Mouse (Mus musculus) midbrain, embryonic 14.5 days (tissue): ENCODE data around the gene Galm. TPM values are rescaled to one million over a fixed set of nuclear protein-coding genes. Genes with fewer than 3 reads are reported as not detected.
"Not testable (repeated sequence)": the region's sequence is repeated elsewhere in the genome, so short reads cannot be mapped to it uniquely, and the experiment has no call there.

ENCODE experiments used
- ATAC-seq: fragments of 200-750 bp; cut with Nextera tagmentation; 2 replicates; pipeline ENCODE4 v1.8.0; 2017; ENCODE audit warnings: moderate number of reproducible peaks, moderate library complexity; ENCODE audit not compliant: low FRiP score, low TSS enrichment
- DNase-seq: peaks from one replicate; pipeline ENCODE4 v3.0.0-alpha.2; 2015
- H3K27ac ChIP-seq: fragments of 300-500 bp; sonication (generic); replicated peaks from 2 replicates; pipeline ENCODE4 v1.5.1; 2014; ENCODE audit warnings: mild to moderate bottlenecking, low read depth, low read length, moderate library complexity
- H3K27me3 ChIP-seq: fragments of 300-500 bp; sonication (generic); 2 replicates; pipeline ENCODE4 v1.6.1; 2014; ENCODE audit warnings: low read length, control low read depth, mixed read lengths; ENCODE audit not compliant: control insufficient read depth, insufficient read depth
- H3K36me3 ChIP-seq: fragments of 300-500 bp; sonication (generic); 2 replicates; pipeline ENCODE4 v1.6.1; 2014; ENCODE audit warnings: low read length, control low read depth; ENCODE audit not compliant: control insufficient read depth, insufficient read depth
- H3K4me1 ChIP-seq: fragments of 300-500 bp; sonication (generic); 2 replicates; pipeline ENCODE4 v1.6.1; 2014; ENCODE audit warnings: mild to moderate bottlenecking, antibody characterized with exemption, low read length, control low read depth; ENCODE audit not compliant: control insufficient read depth, insufficient read depth
- H3K4me2 ChIP-seq: fragments of 300-500 bp; sonication (generic); 2 replicates; pipeline ENCODE4 v1.6.1; 2014; ENCODE audit warnings: mild to moderate bottlenecking, low read length, moderate library complexity
- H3K4me3 ChIP-seq: fragments of 300-500 bp; sonication (generic); replicated peaks from 2 replicates; pipeline ENCODE4 v1.5.1; 2014; ENCODE audit warnings: low read depth, low read length
- H3K9ac ChIP-seq: fragments of 300-500 bp; sonication (generic); replicated peaks from 2 replicates; pipeline ENCODE4 v1.6.1; 2014; ENCODE audit warnings: mild to moderate bottlenecking, low read length, moderate library complexity
- H3K9me3 ChIP-seq: fragments of 300-500 bp; sonication (generic); 2 replicates; pipeline ENCODE4 v1.6.1; 2016; ENCODE audit warnings: low read length, control low read depth, mixed read lengths; ENCODE audit not compliant: control insufficient read depth
- WGBS: fragments of 180-500 bp; shearing (Covaris S2); extraction: QIAGEN DNeasy Blood & Tissue Kit; methylation state at CpG from one replicate; pipeline ENCODE4 v1.1.7; 2014; 5-methylcytosine and 5-hydroxymethylcytosine counted together
- polyA plus RNA-seq: library from polyadenylated mRNA; unstranded; fragments of >200 nt; fragmentation: Nextera tagmentation; extraction: Ambion mirVana; gene quantifications from 2 replicates; pipeline ENCODE4 v1.2.1, GENCODE M21; 2014

The Galm gene
- polyA plus RNA-seq, 1 experiment from 2014 or later, result 1.6 TPM

DNA sequence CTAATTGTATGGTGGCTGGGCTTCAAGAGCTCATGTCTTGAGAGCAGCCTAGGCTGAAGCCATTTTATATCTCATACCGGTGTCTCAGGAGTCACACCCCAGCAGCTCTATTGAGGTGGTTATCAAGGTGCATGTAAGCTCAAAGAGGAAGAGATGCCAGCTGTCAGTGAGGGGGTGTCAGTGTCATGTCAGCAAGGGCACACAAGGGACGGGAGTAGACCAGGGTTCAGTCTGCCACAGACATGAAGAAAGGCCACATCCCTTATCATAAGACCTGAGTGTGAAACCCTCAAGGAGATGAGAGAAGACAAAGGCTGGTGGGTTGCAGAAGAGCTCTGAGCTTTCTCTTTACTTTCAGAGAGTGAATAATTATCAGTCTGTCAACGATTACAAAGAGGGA, 46.9 kb downstream of the Galm start:
- Histone ChIP-seq H3K9me3 (no peaks in the 10 kb centered on the region), H3K4me3 (no peak overlapping the region), H3K36me3 (no peaks in the 10 kb centered on the region), H3K27me3 (no peaks in the 10 kb centered on the region), H3K27ac (no peak overlapping the region), H3K4me2 (no peak overlapping the region), H3K4me1 (no peaks in the 10 kb centered on the region), H3K9ac (no peak overlapping the region)
- WGBS, result 83% methylated on average over 3 of the region's 3 CpGs
- ATAC-seq (no peak), DNase-seq (no peak)

DNA sequence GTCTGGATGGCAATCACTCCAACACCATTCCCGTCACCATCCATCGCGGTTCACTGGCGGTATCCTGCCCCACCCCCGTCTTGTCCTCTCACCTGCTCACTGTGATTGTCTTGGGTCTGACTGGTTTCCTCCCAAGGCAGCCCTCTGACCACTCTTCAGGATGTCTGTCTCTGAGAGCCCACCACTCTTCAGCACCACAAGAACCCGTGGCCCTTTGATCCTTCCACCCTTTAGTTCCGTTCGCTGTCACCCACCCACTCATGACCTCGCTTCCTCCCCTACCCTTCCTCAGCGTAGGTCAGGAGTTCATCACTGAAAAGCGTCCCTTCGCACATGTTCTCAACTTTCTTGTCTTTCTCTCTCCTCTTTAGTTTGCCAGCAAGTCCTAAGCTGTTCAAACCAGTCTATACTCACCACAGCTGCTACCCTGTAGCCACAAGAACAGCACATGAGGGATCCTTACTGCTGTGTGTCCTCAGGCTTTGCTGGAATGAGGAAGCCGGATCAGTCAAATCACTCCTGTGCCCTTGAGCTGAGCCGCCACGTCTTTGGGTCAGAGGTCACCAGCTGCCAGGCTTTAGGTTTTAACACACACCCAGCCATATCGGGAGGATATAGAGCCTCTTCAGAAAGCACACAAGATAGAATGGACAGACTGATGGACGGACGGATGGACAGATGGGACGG, 47.6 kb downstream of the Galm start:
- H3K4me1 ChIP-seq, result no peaks in the 10 kb centered on the region
- H3K9me3 ChIP-seq, result no peaks in the 10 kb centered on the region
- H3K27me3 ChIP-seq, result no peaks in the 10 kb centered on the region
- no peak for DNase-seq
- 79% methylated on average over 19 of the region's 19 CpGs for WGBS
- H3K27ac ChIP-seq, result no peak overlapping the region
- H3K4me3 ChIP-seq, result no peak overlapping the region
- no peaks in the 10 kb centered on the region for H3K36me3 ChIP-seq
- ATAC-seq, result no peak
- H3K4me2 ChIP-seq, result no peak overlapping the region
- no peak overlapping the region for H3K9ac ChIP-seq

DNA sequence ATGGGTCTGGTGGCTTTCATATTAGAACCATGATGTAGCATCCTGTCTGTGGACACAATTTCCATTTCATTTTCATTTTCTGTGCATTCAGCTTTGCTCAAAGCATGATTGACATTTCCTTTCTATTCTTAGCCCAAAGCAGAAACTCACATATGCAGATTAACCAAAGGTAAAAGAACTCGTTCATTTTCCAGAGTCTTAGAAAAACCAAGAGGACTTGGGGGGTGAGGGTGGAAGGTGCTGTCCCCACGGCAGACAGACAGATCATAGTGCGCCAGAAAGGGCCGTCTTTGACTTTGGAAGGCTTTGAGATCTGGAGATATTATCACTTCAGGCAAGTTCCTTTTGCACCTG, 48.1 kb downstream of the Galm start:
- no peaks in the 10 kb centered on the region for H3K4me1 ChIP-seq
- 52% methylated on average over 4 of the region's 4 CpGs for WGBS
- no peak overlapping the region for H3K4me2 ChIP-seq
- H3K9ac ChIP-seq, result no peak overlapping the region
- no peak for ATAC-seq
- no peaks in the 10 kb centered on the region for H3K36me3 ChIP-seq
- no peak overlapping the region for H3K4me3 ChIP-seq
- no peaks in the 10 kb centered on the region for H3K9me3 ChIP-seq
- H3K27ac ChIP-seq, result no peak overlapping the region
- H3K27me3 ChIP-seq, result no peaks in the 10 kb centered on the region
- DNase-seq, result no peak

DNA sequence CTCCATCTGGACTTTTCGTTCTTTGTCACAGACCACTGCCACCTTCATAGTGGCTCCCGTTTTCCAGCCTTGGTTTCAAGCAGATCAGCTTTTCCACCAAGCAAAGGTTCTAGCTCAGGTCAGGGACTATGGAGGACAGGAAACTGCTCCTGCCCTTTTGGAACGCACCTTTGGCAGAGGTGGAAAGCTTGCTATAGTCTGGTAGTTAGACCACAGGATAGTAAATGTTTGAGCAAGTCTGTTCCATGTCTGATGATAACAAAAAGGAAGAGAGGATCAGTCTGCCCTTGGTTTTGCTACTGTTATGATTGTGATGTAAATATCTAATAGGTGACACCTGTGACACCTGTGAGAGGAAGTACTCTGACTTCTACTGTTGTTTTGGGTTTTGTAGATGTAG, 48.7 kb downstream of the Galm start:
- Histone ChIP-seq H3K9me3 (no peaks in the 10 kb centered on the region), H3K36me3 (no peaks in the 10 kb centered on the region), H3K27me3 (no peaks in the 10 kb centered on the region), H3K4me1 (no peaks in the 10 kb centered on the region), H3K9ac (no peak overlapping the region), H3K27ac (no peak overlapping the region), H3K4me2 (no peak overlapping the region), H3K4me3 (no peak overlapping the region)
- ATAC-seq, result no peak
- DNase-seq, result no peak
- WGBS, result 92% methylated on average over 3 of the region's 3 CpGs

DNA sequence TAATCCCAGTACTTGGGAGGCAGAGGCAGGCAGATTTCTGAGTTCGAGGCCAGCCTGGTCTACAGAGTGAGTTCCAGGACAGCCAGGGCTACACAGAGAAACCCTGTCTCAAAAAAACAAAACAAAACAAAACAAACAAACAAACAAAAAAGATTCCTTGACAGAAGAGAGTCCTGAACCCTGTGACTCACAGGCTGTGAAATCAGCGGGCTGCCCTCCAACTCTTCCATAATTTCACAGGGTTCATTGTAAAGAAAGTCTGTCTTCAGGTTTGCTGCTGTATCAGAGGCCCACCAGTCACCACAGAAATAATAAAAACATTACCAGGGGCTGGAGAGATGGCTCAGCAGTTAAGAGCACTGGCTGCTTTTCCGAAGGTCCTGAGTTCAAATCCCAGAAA, 51.6 kb downstream of the Galm start:
- not testable (repeated sequence) for H3K4me3 ChIP-seq, ATAC-seq, H3K9ac ChIP-seq, H3K27ac ChIP-seq, H3K4me1 ChIP-seq, H3K9me3 ChIP-seq, H3K27me3 ChIP-seq, H3K4me2 ChIP-seq, DNase-seq, H3K36me3 ChIP-seq
- WGBS, result 97% methylated on average over 2 of the region's 3 CpGs

DNA sequence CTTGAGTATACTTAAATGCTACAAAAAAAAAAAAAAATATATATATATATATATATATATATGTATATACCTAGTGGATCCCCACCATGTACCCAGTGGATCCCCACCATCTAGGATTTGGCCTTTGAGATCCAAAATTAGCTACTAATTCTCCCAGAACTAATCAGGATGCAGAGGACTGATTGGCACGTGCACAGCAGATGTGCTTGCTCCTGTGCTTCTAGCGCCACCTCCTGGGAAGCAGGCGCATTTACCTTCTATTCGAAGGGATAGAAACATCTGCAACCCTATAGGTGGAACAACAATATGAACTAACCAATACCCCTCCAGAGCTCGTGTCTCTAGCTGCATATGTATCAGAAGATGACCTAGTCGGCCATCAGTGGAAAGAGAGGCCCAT, 52.7 kb downstream of the Galm start:
- Histone ChIP-seq H3K27ac (no peak overlapping the region), H3K4me3 (no peak overlapping the region), H3K36me3 (no peaks in the 10 kb centered on the region), H3K4me1 (no peaks in the 10 kb centered on the region), H3K9ac (no peak overlapping the region), H3K4me2 (no peak overlapping the region), H3K27me3 (no peaks in the 10 kb centered on the region), H3K9me3 (no peaks in the 10 kb centered on the region)
- 1% methylated on average over 6 of the region's 6 CpGs for WGBS
- ATAC-seq (peak; percentile 64; the same call in 1 of the 2 replicates), DNase-seq (peak; percentile 89)

DNA sequence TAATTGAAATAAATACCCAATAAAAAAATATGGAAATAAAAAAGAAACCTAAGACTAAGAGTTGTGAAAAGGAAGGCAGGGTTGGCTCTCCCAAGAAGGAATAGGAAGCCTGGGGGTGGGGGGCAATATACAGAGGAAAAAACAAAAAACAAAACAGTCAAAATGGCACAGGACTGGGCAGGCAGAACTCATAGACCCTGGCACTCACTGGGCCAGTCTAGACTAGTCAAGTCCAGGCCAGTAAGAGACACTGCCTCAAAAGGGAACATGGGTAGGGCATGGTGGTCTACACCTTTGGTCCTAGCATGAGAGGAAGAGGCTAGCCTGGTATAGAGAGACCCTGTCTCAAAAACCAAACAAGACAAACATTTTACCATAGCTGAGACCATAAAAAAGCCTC, 53.2 kb downstream of the Galm start:
- no peak overlapping the region for H3K27ac ChIP-seq
- H3K36me3 ChIP-seq, result no peaks in the 10 kb centered on the region
- H3K4me3 ChIP-seq, result no peak overlapping the region
- no peaks in the 10 kb centered on the region for H3K27me3 ChIP-seq
- DNase-seq, result no peak
- H3K4me1 ChIP-seq, result no peaks in the 10 kb centered on the region
- H3K9me3 ChIP-seq, result no peaks in the 10 kb centered on the region
- no peak overlapping the region for H3K4me2 ChIP-seq
- no peak overlapping the region for H3K9ac ChIP-seq
- peak; percentile 55; the same call in 1 of the 2 replicates for ATAC-seq

DNA sequence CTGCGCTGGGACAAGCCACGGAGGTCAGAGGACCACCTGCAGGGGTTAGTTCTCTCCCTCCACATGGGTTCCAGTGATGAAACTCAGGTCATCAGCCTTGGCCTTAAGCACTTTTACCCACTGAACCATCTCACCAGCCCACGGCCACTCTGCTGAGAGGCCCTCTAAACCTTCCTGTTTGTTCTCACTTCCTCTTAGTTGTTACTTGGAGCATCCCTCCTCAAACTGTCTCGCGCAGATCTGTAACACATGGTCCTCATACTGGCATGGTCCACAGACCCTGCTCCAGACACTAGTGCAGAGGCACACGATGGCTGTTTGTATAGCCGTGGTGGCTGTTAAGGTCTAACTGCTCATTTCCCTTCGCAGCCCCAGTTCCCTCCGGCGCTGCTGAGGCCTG, 56.3 kb downstream of the Galm start:
- no peak for ATAC-seq

DNA sequence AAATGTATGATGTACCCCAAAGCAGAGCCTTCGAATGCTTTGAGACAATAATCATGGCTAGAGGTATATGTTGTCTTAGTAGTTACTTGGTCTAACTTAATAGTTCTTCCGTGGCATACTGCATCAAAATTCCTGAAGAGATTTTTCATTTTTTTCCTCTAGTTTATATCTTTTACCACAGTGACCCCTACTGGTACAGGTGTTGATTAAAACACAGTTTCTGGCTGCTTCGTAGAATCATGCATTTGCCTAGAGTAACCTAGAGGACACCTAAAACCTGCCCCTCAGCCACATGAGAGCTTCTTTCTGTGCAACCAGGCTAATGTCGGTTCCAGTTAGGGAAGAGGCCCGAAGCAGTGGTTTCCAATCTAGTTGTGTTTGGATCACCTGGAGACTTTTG, 65.8 kb downstream of the Galm start:
- Histone ChIP-seq H3K36me3 (peaks cover 28% of the 10 kb centered on the region), H3K9me3 (no peaks in the 10 kb centered on the region), H3K4me1 (no peaks in the 10 kb centered on the region), H3K4me3 (no peak overlapping the region), H3K9ac (no peak overlapping the region), H3K27me3 (no peaks in the 10 kb centered on the region), H3K4me2 (no peak overlapping the region), H3K27ac (no peak overlapping the region)
- WGBS, result 68% methylated on average over 5 of the region's 5 CpGs
- DNase-seq (peak; percentile 83), ATAC-seq (no peak)

More for the DNA sequence above, 56.3 kb downstream of the Galm start:
- 84% methylated on average over 10 of the region's 10 CpGs for WGBS
- no peaks in the 10 kb centered on the region for H3K9me3 ChIP-seq
- no peaks in the 10 kb centered on the region for H3K4me1 ChIP-seq
- H3K27me3 ChIP-seq, result no peaks in the 10 kb centered on the region
- H3K9ac ChIP-seq, result no peak overlapping the region
- H3K4me3 ChIP-seq, result no peak overlapping the region
- H3K4me2 ChIP-seq, result no peak overlapping the region
- no peak for DNase-seq
- no peak overlapping the region for H3K27ac ChIP-seq
- no peaks in the 10 kb centered on the region for H3K36me3 ChIP-seq
